Mouse (Mus musculus): Measurements from ENCODE around the gene Dnaaf5.

The Dnaaf5 gene

DNA sequence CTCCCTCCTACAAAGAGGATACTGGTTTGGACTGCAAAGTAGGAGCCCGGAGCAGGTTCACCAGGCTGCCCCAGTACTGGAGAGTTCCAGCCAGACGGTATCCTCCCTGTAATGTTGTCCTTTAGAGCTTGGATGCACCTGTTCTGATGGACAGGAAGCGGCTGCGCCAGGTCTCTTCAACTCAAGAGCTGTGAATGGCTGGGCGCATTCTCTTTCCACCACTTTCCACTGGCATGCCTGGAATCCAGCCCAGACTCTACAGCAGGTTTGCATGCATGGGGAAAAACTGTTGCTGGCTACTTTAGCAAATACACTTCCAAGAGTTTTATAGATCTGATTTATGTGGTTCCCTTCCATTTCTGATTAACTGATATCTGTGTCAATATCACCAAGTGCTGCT, 8.7 kb upstream of the Dnaaf5 start:
- DNase-seq (ENCODE audit: low read depth) = no peak

DNA sequence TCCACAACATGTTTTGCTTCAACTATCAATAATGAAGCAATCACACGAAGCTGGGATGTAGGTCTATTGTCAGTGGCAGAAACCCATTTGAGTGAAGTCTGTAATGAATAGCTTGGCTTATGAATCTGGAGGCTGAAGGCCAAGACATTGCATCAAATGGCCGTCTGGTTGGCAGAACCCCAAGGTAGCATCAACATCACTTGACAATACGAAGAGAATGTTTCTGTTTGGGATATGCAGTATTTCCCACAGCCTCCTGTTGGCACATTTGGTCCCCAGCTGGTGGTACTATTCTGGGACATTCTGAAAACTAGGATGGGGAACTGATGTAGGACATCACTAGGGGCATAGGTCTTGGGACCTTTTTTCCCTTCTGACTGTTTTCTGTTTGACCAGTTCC, 6.1 kb upstream of the Dnaaf5 start:
- DNase-seq (ENCODE audit: low read depth) = no peak

DNA sequence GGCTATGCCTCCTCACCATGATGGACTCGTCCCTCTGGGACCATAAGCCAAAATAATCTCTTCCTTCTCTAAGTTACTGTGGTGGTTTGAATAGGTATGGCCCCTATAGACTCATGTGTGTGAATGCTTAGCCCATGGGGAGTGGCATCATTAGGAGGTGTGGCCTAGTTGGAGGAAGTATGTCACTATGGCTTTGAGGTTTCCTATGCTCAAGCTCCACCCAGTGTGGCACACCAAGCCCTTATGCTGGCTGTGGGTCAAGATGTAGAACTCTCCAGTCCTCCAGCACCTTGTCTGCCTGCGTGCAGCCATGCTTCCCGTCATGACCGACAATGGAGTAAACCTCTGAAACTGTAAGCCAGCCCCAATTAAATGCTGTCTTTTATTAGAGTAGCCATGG, 4.3 kb upstream of the Dnaaf5 start:
- DNase-seq (ENCODE audit: low read depth) = no peak

DNA sequence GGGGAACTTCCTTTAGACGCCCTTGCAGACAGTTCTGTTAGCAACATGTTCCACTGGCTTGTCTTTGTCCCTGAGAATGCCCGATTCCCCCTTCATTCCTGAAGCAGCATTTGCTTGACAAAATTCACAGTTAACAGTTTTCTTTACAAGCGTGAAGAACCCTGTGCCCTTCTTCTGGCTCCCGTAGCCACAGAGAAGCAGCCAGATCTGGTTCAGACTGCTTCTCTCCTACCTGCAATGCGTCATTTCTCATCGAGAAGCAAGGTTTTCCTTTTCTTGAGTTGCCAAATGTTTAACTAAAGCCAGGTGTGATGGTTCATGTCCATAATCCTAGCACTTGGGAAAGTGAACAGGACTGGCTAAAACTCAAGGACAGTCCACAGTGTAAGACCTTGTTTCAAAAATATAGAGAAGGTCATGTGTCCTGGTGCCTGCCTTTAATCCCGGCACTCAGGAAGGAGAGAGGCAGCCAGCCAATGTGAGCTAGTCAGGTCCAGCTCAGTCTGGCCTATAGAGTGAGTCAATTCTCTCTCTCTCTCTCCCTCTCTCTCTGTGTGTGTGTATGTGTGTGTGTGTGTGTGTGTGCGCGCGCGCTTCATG, 3.4 kb upstream of the Dnaaf5 start:
- no peak for DNase-seq (ENCODE audit: low read depth)

DNA sequence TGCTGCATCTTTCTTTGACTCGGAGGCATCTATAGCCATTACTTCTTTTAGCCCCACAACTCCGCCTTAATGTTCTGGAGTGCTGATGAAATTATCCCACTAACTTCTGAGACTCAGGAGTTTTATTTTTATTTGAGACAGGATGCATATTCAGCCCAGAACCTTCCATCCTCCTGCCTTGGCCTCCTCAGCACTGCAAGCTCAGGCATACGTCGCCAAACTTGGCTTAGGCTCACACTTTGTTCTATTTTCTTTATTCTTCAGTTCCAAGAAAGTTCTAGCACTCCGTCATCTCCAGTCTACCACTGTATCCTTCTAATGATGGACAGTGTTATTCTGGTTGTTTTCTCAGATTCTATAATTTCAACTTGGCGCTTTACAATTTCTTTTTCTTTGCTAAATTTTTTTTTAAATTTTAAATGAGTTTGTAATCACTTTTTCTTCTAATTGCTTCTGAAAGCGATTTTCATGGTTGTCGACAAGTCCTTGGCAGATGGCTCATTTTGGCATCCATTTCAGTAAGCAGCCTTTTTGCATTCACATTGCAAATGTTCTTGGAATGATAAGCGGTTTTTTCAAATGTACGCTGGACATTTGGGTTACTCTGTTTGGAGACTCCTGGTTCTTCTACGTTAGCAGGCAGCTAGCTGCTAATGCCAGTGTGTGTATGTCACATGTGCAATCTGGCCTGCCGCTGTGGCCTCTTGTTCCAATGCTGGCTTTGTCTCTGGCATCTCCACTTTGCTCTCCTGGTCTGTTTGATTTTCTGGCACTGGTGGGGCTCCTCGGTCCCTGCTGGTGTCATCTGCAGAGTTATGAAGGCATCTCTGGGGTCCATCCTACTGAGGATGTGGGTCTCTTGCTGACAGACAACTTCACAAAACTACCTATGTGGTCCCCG, 2.6 kb upstream of the Dnaaf5 start:
- DNase-seq (ENCODE audit: low read depth) = no peak

DNA sequence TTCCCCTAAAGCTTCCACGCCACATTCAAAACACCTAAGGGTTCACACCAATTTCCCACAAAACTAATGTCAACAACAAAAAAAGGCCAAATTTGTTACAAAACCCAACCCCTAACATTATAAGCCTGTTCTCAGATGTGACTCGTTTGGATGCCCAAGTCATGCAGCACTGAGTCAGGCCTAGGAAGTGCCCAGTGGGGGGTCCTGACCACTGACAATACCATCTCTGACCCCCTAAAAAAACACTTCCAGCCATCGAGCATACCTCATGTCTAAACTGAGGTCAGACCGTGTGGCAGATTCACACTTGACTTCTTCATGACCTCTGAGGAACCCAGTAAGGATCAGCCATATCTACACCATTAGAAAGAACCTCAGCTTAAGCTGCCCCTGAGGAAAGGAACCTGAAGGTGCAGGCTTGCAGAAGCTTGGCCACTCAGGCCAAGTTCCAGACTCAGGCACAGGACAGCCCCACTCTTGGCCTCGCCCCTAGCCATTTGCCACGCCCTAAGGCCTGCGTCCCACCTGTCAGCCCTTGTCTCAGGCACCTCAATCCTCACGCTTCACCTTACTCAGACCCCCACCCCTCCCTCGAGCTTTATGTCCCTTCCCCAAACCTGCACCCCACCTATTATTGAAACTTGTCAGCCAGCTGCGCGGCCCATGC, 884 bp upstream of the Dnaaf5 start:
- DNase-seq (ENCODE audit: low read depth) = no peak

DNA sequence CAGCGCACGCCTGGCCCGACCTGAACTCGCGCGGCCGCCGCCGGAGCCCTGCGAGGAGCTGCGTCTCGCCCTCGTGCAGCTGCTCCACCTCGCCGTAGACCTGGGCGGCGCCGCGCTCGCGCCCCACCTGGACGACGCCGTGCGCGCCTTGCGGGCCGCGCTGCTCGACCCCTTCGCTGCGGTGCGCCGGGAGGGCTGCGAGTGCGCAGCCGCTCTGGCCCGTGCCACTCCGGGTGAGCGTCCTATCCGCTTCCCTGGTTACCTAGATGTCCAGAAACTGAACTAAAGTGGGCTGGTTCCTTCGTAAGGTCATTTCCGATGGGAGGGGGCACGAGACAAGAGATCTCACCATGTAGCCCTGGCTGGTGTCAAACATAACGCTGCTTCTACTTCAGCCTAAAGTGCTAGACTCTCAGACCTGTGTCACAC, 594 bp downstream of the Dnaaf5 start:
- DNase-seq (ENCODE audit: low read depth) = no peak

DNA sequence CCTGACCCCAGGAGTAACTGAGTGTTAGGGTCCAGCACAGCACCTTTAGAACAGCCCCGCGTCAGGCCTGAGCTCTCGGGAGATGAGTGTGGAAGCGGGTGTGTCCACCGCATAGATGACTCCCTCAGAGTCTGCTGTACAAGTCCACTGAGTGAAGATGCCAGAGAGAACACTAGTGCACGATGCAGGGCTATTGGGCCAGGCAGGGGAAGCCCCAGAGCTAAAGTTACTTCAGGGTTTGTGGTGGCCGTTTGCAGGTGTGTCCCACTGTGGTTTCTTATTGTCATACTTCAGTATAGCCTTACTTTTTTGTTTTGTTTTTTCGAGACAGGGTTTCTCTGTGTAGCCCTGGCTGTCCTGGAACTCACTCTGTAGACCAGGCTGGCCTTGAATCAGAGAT, 10.9 kb downstream of the Dnaaf5 start:
- no peak for DNase-seq (ENCODE audit: low read depth)

DNA sequence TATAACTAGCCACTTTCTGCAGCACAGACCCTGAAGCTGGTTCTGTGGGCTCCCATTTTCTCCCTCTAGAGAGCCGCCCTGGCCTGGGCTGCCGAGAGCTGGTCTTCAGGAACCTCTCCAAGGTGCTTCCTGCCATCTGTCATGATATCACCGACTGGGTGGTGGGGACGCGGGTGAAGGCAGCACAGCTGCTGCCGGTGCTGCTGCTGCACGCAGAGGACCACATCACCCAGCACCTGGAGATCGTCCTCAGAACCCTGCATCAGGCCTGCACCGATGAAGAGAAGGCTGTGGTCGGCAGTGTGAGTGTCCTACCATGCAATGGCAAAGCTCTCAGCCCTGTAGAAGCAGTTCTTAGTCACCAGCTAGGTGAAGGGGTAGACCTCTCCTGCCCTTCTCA, 11.6 kb downstream of the Dnaaf5 start:
- DNase-seq (ENCODE audit: low read depth) = no peak

DNA sequence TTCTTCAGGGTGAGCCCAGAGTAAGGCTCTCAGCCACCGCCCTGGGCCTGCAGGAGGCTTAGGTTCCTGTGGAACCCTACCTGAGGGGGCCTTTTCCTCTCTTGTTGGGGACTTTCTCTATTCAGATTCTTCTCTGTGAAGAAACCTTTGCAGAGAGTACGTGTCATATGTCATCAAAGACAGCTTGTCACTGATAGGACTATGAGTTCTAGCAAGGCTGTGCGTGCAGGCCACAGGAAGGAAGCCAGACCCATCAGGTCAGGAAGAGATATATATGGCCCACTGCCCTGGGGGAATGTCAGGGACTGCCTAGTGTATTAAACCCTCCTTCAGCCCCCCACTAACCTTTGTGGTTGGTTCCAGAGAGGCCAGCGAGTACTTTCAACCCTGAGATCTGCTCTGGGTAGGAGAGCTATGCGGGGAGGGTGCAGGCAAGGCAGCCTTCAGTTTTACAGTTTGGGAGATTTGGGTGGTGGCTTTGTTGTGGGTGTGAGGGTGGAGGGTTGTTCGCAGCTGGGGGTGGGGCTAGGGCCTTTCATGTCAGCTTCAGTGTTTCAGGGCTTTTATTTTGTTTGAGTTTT, 16.8 kb downstream of the Dnaaf5 start:
- no peak for DNase-seq (ENCODE audit: low read depth)

DNA sequence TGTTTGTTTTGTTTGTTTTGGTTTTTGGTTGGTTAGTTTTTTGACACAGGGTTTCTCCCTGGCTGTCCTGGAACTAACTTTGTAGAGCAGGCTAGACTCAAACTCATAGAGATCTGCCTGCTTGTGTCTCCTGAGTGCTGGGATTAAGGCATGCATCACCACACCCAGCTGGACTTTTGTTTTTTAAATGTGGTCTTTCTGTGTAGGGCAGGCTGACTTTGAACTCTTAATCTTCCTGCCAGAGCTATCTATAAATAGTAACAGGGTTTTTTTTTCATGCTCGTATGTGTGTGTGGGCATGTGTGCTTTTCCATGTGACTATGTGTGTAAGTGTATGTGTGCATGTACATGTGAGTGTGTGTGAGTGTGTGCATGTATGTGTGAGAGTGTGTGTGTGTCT, 17.5 kb downstream of the Dnaaf5 start:
- no peak for DNase-seq (ENCODE audit: low read depth)

DNA sequence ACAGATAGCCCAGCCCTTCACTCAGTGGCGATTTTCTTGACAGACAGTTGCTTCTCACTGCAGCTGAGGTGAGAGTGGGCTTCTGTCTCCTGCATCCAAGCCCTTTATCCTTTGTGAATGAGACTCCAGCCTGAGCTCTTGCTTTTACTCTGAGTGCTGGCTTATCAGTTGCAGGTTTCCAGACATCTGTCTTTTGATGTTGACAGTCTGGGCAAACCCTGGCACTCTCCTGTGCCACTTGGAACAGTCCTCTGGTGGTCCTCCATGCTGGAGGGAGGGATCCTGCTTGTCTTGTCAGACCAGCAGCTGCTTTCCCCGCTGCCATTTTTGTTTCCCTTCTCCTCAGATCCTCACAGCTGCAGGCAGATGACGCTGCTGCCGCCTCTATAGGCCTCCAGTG, 21.9 kb downstream of the Dnaaf5 start:
- DNase-seq (ENCODE audit: low read depth) = no peak

DNA sequence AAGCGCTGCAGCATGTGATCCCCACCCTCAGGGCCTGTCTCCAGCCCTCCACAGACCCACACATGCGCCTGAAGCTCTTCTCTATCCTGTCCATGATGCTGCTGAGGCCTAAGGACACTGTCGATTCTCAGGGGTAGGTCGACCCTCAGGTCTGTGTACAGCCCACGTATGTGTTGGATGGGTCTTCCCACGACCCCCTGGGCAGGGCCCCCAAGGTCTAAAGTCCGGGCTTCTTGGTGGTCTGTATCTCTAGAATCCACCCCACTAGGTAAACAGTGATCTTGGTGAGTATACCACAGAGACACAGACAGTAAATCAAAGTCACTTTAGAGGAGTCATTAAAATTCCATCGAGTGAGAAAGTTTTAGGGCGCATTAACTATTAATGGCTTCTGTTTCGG, 24.1 kb downstream of the Dnaaf5 start:
- no peak for DNase-seq (ENCODE audit: low read depth)

DNA sequence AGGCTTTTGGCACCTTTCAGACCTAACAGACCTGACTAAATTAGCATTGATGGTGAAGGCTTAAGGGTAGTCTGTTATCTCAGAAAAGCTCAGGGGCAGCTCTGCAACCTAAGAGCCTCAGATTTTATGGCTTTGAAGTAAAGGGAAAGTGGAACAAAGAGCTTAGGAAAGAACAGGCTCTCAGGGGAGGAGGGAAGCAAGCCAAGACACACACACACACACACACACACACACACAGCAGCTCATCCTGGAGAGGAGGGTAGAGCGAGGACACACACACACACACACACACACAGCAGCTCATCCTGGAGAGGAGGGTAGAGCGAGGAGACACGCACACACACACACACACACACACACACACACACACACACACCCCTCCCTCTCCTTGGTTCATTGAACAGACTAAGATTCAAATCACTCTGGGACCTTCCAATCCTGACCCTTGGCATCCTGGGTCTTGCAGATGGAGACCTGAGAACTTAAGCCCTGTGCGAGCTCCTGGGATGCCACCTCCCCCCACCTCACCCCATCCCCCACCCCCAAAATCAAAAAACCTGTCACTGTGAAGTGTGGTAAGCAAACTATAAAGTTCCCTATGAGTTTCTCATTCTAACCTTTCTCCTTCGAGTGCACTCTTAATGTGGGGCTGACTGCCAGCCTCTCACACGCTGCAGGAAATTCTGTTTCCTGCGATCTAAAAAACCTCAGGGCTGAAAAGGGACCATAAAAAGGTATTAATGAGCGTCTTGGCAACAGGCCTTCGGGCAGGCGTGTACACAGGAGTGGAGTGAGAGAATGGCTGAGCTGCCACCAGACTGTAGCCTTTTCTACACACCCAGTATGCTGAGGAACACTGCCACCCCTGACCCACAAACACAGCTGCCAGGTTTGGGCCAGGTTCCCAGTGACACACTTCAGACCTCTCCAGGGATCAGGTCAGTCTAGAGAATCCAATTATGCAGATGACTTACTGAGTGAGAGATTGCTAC, 24.8 kb downstream of the Dnaaf5 start:
- no peak for DNase-seq (ENCODE audit: low read depth)

DNA sequence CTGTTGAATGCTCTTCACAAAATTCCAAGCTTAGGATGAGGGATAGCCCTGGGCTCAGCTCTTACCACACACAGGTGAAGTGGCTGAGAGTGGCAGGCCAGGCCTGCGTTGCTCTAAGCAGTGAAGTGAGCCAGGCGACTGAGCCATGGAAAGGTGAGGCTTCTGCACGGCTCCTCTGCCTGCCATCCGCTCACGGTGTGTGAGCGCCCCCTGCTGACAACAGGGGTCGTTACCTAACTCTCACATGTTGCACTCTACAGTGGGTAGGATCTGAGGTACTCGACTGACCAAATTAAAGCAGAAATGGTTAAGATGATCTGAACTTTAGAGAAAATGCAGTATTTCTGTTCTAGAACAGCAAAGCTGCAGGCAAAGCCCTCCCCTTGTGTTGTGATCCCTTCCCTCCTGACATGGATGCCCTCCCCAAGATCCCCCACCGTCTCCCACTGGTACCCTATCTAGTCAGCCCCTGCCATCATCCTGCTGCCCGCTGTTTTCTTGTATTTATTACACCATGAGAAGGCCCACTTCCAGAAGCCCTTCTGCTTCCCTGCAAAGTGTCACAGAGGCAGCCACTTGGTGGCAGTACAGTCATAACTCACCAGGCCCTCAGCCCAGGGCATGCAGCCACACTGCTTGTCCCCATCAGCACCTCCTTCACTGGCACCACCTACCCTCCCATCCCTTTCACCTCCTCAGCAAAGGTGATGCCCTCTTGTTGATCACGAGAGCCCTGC, 29.0 kb downstream of the Dnaaf5 start:
- DNase-seq (ENCODE audit: low read depth) = peak; percentile 78

DNA sequence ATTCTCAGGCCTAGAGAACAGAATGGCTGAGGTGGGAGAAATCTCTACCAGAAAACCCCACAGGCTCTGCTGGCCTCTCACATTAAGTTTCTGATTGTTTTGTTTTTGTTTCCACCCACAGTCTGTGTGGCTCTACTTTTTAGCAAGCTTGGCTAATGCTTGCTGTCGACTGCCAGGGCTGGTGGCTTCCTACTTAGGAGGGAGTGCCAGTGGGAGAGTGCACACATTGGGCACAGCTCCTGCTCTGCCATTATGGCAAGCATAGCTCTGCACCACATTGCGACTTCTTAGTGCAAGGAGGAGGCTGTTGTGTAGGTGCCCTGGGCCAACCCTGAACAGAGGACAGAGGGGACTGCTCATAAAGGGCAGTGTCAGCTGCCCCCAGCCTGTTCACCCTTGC, 33.1 kb downstream of the Dnaaf5 start:
- DNase-seq (ENCODE audit: low read depth) = no peak

DNA sequence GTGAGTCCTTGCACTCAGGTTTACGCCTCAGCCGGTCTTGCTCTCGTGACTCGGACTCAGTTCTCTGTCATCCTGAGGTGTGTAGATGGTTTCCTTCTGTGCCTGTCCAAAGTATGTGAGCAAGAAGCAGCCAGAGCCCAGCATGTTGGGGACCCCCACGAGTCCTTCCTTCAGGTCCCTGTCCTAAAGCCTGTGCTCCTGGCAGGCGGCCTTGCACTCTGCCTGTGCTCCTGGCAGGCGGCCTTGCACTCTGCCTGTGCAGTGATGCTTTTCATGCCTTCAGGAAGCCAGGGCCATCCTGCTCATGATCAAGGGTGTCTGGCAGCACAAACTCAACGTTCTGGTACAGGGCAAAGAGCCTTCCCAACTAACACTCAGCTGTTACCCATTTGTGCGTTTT, 33.6 kb downstream of the Dnaaf5 start:
- DNase-seq (ENCODE audit: low read depth) = no peak

DNA sequence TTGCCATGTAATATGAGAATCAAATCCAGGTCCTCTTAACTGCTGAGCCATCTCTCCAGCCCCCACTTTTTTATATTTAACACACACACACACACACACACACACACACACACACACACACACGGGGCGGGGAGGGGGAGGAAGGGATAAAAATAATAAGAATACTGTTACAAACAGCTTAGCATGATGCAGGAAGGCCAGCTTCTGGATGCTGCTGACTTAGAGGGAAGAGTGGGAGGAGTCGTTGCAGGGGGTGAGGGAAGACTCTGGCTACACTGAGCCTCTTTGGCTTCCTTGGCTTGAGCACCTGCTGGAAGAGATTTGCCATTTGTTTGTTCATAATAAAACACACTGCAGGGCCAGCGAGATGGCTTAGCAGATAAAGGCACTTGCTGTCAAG, 34.9 kb downstream of the Dnaaf5 start:
- no peak for DNase-seq (ENCODE audit: low read depth)

DNA sequence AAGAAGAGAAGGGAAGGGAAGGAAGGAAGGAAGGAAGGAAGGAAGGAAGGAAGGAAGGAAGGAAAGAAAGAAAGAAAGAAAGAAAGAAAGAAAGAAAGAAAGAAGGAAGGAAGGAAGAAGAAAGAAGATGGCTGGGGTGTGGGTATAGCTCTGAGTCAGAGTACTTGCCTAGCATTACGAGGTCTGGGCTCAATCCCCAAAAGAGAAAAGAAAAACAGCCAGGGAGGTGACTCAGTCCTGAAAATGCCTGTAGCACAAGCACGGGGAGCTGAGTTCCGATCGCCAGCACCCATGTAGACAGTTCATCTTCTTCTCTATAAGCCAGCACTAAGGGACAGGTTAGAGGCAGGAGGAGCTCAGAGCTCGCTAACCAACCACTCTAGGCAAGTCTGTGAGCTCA, 39.7 kb downstream of the Dnaaf5 start:
- DNase-seq (ENCODE audit: low read depth) = no peak

DNA sequence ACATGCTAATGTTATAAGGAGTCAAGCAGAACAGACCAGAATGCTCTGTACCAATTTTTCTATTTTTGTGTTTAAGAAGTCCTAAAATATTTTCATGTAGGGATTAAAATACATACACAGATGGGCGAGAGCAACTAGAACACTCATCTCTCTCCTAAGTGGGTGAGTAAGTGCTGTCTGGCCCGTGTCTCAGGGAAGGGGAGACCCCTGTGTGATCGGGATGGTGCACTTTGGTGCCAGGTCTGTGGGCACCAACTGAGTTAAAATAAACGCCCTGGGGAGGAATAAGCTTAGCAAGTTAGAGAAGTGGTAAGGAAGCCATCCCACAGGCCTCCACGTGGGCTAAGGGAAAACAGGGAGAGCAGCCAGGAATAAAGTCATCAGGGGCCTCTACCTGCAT, 40.9 kb downstream of the Dnaaf5 start:
- DNase-seq (ENCODE audit: low read depth) = no peak

DNA sequence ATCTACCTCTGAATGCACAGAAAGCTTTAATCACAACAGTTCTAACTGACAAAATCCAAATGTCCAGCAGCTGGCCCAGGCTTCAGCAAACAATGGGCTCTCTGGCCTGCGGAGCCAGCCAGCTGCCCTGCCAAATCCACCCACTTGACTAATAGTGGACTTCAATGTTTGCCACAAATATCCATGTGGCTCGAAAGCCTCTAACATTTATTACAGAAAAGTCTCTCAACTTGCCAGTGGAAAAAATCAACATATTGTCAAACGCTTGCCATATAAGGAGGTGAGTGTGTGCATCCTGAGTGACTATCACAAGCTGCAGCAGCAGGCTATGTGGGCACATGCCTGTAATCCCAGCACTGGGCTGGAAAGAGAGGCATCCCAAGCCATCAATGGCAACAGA, 48.8 kb downstream of the Dnaaf5 start:
- DNase-seq (ENCODE audit: low read depth) = no peak

Data from c-Kit-positive CD71-negative TER-119-negative erythroid progenitor cells, embryonic 14.5 days (primary cell).